Comparison of ENCODE assay signal across 9 mouse cellular contexts in genomic region chr6:55009391-55010230, GRCm38 (mm10). TPM values are rescaled to one million over a fixed set of nuclear protein-coding genes. Genes with fewer than 3 reads are reported as not detected.
A peak's percentile ranks its signal among the peaks of the same experiment; 100 is the strongest.
DNase-seq lines count a peak whose midpoint lies in the region; ATAC-seq and TF ChIP-seq lines count a peak whose summit lies in the region.
"Had no signal": no experiment of that assay in that cellular context is flagged by ENCODE, and none has a peak within 500 bp of the region (broad histone marks: within the 10 kb centered on the region; RNA-seq: fewer than 3 reads in every experiment).

No protein-coding gene starts in this region.

- H3K4me3 ChIP-seq in gastrocnemius, adult 2 months: no peak overlapping the region
- H3K4me3 ChIP-seq in hindbrain, embryonic 12.5 days: peak overlapping the region; percentile 14; the same call in 1 of the 2 replicates
- H3K4me3 ChIP-seq in midbrain, embryonic 12.5 days: peak overlapping the region; percentile 23; the same call in 1 of the 2 replicates

- no peaks in the 10 kb centered on the region for H3K9me3 ChIP-seq in hindbrain, embryonic 12.5 days (replicated peaks)
- H3K9me3 ChIP-seq in midbrain, embryonic 12.5 days: no peaks in the 10 kb centered on the region

- TF ChIP-seq POLR2A in brain, embryonic 14.5 days (IDR thresholded peaks at IDR 0.05; ENCODE audit: borderline replicate concordance, extremely low read depth, insufficient read depth, insufficient read length, poor library complexity, severe bottlenecking): no peak

- peak overlapping the region; percentile 49 for H3K4me2 ChIP-seq in hindbrain, embryonic 12.5 days (replicated peaks)
- peak overlapping the region; percentile 51 for H3K4me2 ChIP-seq in midbrain, embryonic 12.5 days (replicated peaks)

- DNase-seq in gastrocnemius, adult 2 months: no peak
- no peak for DNase-seq in gastrocnemius, postnatal 36 days
- peak; percentile 86 for DNase-seq in brain, embryonic 14.5 days (ENCODE audit: low read depth)
- DNase-seq in thymus, postnatal 0 days (ENCODE audit: low spot score): no peak
- DNase-seq in thymus, postnatal 4 days: no peak
- DNase-seq in lung, postnatal 14 days: no peak

- peak overlapping the region; percentile 8; the same call in 1 of the 2 replicates for H3K27ac ChIP-seq in gastrocnemius, adult 2 months
- peak overlapping the region; percentile 87 for H3K27ac ChIP-seq in hindbrain, embryonic 12.5 days
- H3K27ac ChIP-seq in midbrain, embryonic 12.5 days (replicated peaks): peak overlapping the region; percentile 82
- H3K27ac ChIP-seq: kidney, postnatal 0 days had no signal

- H3K9ac ChIP-seq in hindbrain, embryonic 12.5 days: no peak overlapping the region
- H3K9ac ChIP-seq in midbrain, embryonic 12.5 days (replicated peaks): peak overlapping the region; percentile 31; the same call in 1 of the 2 replicates

- H3K36me3 ChIP-seq in hindbrain, embryonic 12.5 days: no peaks in the 10 kb centered on the region
- no peaks in the 10 kb centered on the region for H3K36me3 ChIP-seq in midbrain, embryonic 12.5 days

- peak; percentile 90 for ATAC-seq in hindbrain, embryonic 12.5 days (ENCODE audit: low FRiP score)
- peak; percentile 80 for ATAC-seq in midbrain, embryonic 12.5 days (ENCODE audit: low FRiP score, low read depth)

- intact Hi-C loops in gastrocnemius, adult 2 months (cut with DNase I): no loop called here
- intact Hi-C loops in gastrocnemius, postnatal 36 days (cut with DNase I): loop anchor here (5.0 kb wide), 1 partner anchor 92 kb away; no protein-coding TSS in a partner anchor

- 10% methylated on average over 16 of the region's 16 CpGs for WGBS in hindbrain, embryonic 12.5 days
- WGBS in midbrain, embryonic 12.5 days: 18% methylated on average over 16 of the region's 16 CpGs

- no peak for TF ChIP-seq CTCF in gastrocnemius, adult 2 months (IDR thresholded peaks at IDR 0.05)
- TF ChIP-seq CTCF in brain, embryonic 14.5 days (IDR thresholded peaks at IDR 0.05; ENCODE audit: borderline replicate concordance, extremely low read depth, insufficient read depth, insufficient read length): no peak

- no peaks in the 10 kb centered on the region for H3K27me3 ChIP-seq in hindbrain, embryonic 12.5 days
- H3K27me3 ChIP-seq in midbrain, embryonic 12.5 days: peaks cover 12% of the 10 kb centered on the region; the same call in 1 of the 2 replicates

- H3K4me1 ChIP-seq in hindbrain, embryonic 12.5 days: peaks cover 15% of the 10 kb centered on the region
- H3K4me1 ChIP-seq in midbrain, embryonic 12.5 days: peaks cover 14% of the 10 kb centered on the region

RNA-seq across cellular contexts. Expression of gene Ggct, which starts 16.9 kb away (rescaled TPM):
- 10 to 100 TPM in 1 of 2 experiments, 1 to 10 TPM in 1; 9.6 to 11.0 TPM for total RNA-seq in gastrocnemius, adult 2 months (2021)
- total RNA-seq in gastrocnemius, postnatal 36 days (2021): 1 to 10 TPM; 8.8 to 8.9 TPM
- polyA plus RNA-seq in brain, embryonic 14.5 days (2012; rRNA removed): 3.7 and 5.4 TPM in 2 replicates
- 12.2 and 17.9 TPM in 2 replicates for polyA plus RNA-seq in hindbrain, embryonic 12.5 days (2016; fragmentation: Nextera tagmentation; extraction: Ambion mirVana)
- polyA plus RNA-seq in midbrain, embryonic 12.5 days (2016; fragmentation: Nextera tagmentation; extraction: Ambion mirVana): 10.8 and 11.5 TPM in 2 replicates
- polyA plus RNA-seq in thymus, postnatal 0 days (2015; fragmentation: Nextera tagmentation; extraction: Ambion mirVana): 12.9 and 16.6 TPM in 2 replicates

RNA-seq across cellular contexts. Expression of gene Gars, which starts 28.2 kb away (rescaled TPM):
- total RNA-seq in gastrocnemius, adult 2 months (2021): 10 to 100 TPM; 60.2 to 61.6 TPM
- total RNA-seq in gastrocnemius, postnatal 36 days (2021): 10 to 100 TPM; 51.5 to 54.6 TPM
- polyA plus RNA-seq in brain, embryonic 14.5 days (2012; rRNA removed): 110 and 122 TPM in 2 replicates
- 188 and 189 TPM in 2 replicates for polyA plus RNA-seq in hindbrain, embryonic 12.5 days (2016; fragmentation: Nextera tagmentation; extraction: Ambion mirVana)
- 198 and 207 TPM in 2 replicates for polyA plus RNA-seq in midbrain, embryonic 12.5 days (2016; fragmentation: Nextera tagmentation; extraction: Ambion mirVana)
- polyA plus RNA-seq in thymus, postnatal 0 days (2015; fragmentation: Nextera tagmentation; extraction: Ambion mirVana): 125 and 130 TPM in 2 replicates

RNA-seq across cellular contexts. Expression of gene Nod1, which starts 37.2 kb away (rescaled TPM):
- total RNA-seq in gastrocnemius, adult 2 months (2021): 1 to 10 TPM; 7.6 to 9.1 TPM
- total RNA-seq in gastrocnemius, postnatal 36 days (2021): 1 to 10 TPM; 6.1 to 8.2 TPM
- 3.3 and 3.9 TPM in 2 replicates for polyA plus RNA-seq in brain, embryonic 14.5 days (2012; rRNA removed)
- polyA plus RNA-seq in hindbrain, embryonic 12.5 days (2016; fragmentation: Nextera tagmentation; extraction: Ambion mirVana): 4.8 and 5.1 TPM in 2 replicates
- 2.5 and 3.6 TPM in 2 replicates for polyA plus RNA-seq in midbrain, embryonic 12.5 days (2016; fragmentation: Nextera tagmentation; extraction: Ambion mirVana)
- 3.5 and 4.0 TPM in 2 replicates for polyA plus RNA-seq in thymus, postnatal 0 days (2015; fragmentation: Nextera tagmentation; extraction: Ambion mirVana)

Comparison
In these comparisons a context has a peak if more than half of its experiments do, and no peak if none do; other contexts are left out.
1. H3K27ac ChIP-seq: peak in every context shown above with its lines; median percentile 87 in hindbrain, embryonic 12.5 days; 82 in midbrain, embryonic 12.5 days; 8 in gastrocnemius, adult 2 months.